Mouse (Mus musculus) lung, embryonic 15.5 days (tissue): ENCODE data around the gene Them7. TPM values are rescaled to one million over a fixed set of nuclear protein-coding genes. Genes with fewer than 3 reads are reported as not detected.

ENCODE experiments used
- ATAC-seq: fragments of 200-750 bp; cut with Nextera tagmentation; 2 replicates; pipeline ENCODE4 v1.8.0; 2017; ENCODE audit warnings: moderate number of reproducible peaks, borderline replicate concordance; ENCODE audit not compliant: low FRiP score, low TSS enrichment; ENCODE audit errors: extremely low read depth
- H3K27ac ChIP-seq: fragments of 300-500 bp; sonication (generic); 2 replicates; pipeline ENCODE4 v1.5.1; 2015; ENCODE audit warnings: moderate library complexity, mild to moderate bottlenecking, inconsistent platforms
- H3K27me3 ChIP-seq: fragments of 300-500 bp; sonication (generic); 2 replicates; pipeline ENCODE4 v1.6.1; 2015; ENCODE audit warnings: inconsistent platforms
- H3K36me3 ChIP-seq: fragments of 300-500 bp; sonication (generic); 2 replicates; pipeline ENCODE4 v1.6.1; 2015; ENCODE audit warnings: inconsistent platforms
- H3K4me1 ChIP-seq: fragments of 300-500 bp; sonication (generic); 2 replicates; pipeline ENCODE4 v1.6.1; 2015; ENCODE audit warnings: inconsistent platforms
- H3K4me2 ChIP-seq: fragments of 300-500 bp; sonication (generic); 2 replicates; pipeline ENCODE4 v1.6.1; 2015; ENCODE audit warnings: inconsistent platforms, mild to moderate bottlenecking, moderate library complexity
- H3K4me3 ChIP-seq: fragments of 300-500 bp; sonication (generic); 2 replicates; pipeline ENCODE4 v1.5.1; 2015; ENCODE audit warnings: mild to moderate bottlenecking, inconsistent platforms
- H3K9ac ChIP-seq: fragments of 300-500 bp; sonication (generic); 2 replicates; pipeline ENCODE4 v1.6.1; 2015; ENCODE audit warnings: inconsistent platforms
- H3K9me3 ChIP-seq: fragments of 300-500 bp; sonication (generic); 2 replicates; pipeline ENCODE4 v1.6.1; 2016; ENCODE audit warnings: inconsistent platforms
- WGBS: fragments of 180-500 bp; shearing (Covaris S2); methylation state at CpG from one replicate; pipeline ENCODE4 v1.1.7; 2015; 5-methylcytosine and 5-hydroxymethylcytosine counted together
- polyA plus RNA-seq: library from polyadenylated mRNA; unstranded; fragments of >200 nt; fragmentation: Nextera tagmentation; extraction: Ambion mirVana; gene quantifications from 2 replicates; pipeline ENCODE4 v1.2.1, GENCODE M21; 2015

Gene Them7
- 0.16 and 0.40 TPM in 2 replicates for polyA plus RNA-seq

- Histone ChIP-seq H3K36me3 (no peaks in the 10 kb centered on the region), H3K9me3 (no peaks in the 10 kb centered on the region), H3K27ac (no peak within 1 kb of the TSS), H3K4me2 (peak within 1 kb of the TSS; percentile 66), H3K9ac (no peak within 1 kb of the TSS), H3K4me1 (peaks cover 9% of the 10 kb centered on the region; the same call in 1 of the 2 replicates), H3K27me3 (0 out of 2 replicates have a peak, but pooled peaks cover 4% of the 10 kb centered on the region), H3K4me3 (peak within 1 kb of the TSS; percentile 31)
- ATAC-seq: peak; percentile 59; the same call in 1 of the 2 replicates
- 5% methylated on average over 38 of the region's 38 CpGs for WGBS
Measured at GRCm38 (mm10) chr2:105224134-105224986, at the start of gene Them7. Gene Them7 (plus strand): TSS chr2:105224320.

DNA sequence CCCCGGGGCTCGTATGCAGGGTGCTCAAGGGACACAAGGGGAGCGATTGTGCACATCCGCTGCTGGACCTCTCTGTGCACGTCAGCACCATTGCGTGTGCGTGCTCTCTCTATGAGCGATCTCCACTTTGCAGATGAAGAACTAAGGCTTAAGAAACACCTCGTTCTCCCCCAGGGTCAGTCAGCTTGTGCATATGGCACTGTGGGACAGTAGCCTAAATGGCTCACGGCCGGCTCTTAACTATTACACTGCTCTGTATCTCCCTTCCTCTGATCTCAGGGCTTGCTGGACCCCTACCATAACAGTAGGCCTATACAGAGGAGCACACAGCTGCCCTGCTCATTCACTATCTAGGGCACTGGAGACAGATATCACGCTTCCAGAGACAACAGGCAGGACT is 45.2 kb upstream of the Them7 start:
- Histone ChIP-seq H3K27me3 (no peaks in the 10 kb centered on the region), H3K4me3 (no peak overlapping the region), H3K27ac (no peak overlapping the region), H3K4me1 (no peaks in the 10 kb centered on the region), H3K9ac (no peak overlapping the region), H3K36me3 (no peaks in the 10 kb centered on the region), H3K4me2 (no peak overlapping the region), H3K9me3 (no peaks in the 10 kb centered on the region)
- ATAC-seq: no peak
- WGBS: 71% methylated on average over 12 of the region's 12 CpGs

GRCm38 (mm10) chr2:105182501-105182900 is 41.6 kb upstream of the Them7 start:
- Histone ChIP-seq H3K9me3 (no peaks in the 10 kb centered on the region), H3K36me3 (no peaks in the 10 kb centered on the region), H3K9ac (no peak overlapping the region), H3K27ac (no peak overlapping the region), H3K4me2 (no peak overlapping the region), H3K4me1 (no peaks in the 10 kb centered on the region), H3K27me3 (no peaks in the 10 kb centered on the region), H3K4me3 (no peak overlapping the region)
- no peak for ATAC-seq
- 21% methylated on average over 6 of the region's 6 CpGs for WGBS

DNA sequence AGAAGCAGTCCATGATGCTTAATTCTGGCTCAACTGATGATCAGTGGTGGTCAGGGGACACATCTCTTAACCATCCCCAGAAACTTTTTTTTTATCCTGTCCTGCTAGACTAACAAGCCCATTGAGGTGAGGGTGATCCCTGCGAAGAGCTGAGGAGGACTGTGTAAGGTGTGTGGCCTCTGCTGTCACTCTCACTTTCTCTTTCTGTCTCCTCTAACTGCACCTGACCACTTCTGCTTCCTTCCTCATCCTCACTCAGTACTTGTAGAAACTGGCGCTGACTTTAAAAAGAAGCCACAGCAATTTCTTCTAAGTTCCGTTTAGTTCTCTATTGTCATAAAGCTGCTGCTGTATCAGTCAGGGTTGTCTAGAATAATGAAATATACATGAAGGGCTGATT is 39.0 kb upstream of the Them7 start:
- Histone ChIP-seq H3K9ac (no peak overlapping the region), H3K27me3 (no peaks in the 10 kb centered on the region), H3K36me3 (no peaks in the 10 kb centered on the region), H3K4me3 (no peak overlapping the region), H3K4me1 (no peaks in the 10 kb centered on the region), H3K4me2 (no peak overlapping the region), H3K27ac (no peak overlapping the region), H3K9me3 (no peaks in the 10 kb centered on the region)
- WGBS: 79% methylated on average over 3 of the region's 3 CpGs
- no peak for ATAC-seq

- ATAC-seq: no peak
- Histone ChIP-seq H3K27me3 (no peaks in the 10 kb centered on the region), H3K36me3 (no peaks in the 10 kb centered on the region), H3K4me1 (no peaks in the 10 kb centered on the region), H3K9me3 (no peaks in the 10 kb centered on the region), H3K9ac (no peak overlapping the region), H3K4me3 (no peak overlapping the region), H3K27ac (no peak overlapping the region), H3K4me2 (no peak overlapping the region)
- 79% methylated on average over 13 of the region's 13 CpGs for WGBS
Measured at GRCm38 (mm10) chr2:105185768-105186529, 38.2 kb upstream of the Them7 start.

GRCm38 (mm10) chr2:105186591-105186990 is 37.5 kb upstream of the Them7 start:
- ATAC-seq: no peak
- no peak overlapping the region for H3K9ac ChIP-seq
- H3K4me2 ChIP-seq: no peak overlapping the region
- H3K4me1 ChIP-seq: no peaks in the 10 kb centered on the region
- WGBS: 55% methylated on average over 5 of the region's 5 CpGs
- H3K4me3 ChIP-seq: no peak overlapping the region
- H3K27me3 ChIP-seq: no peaks in the 10 kb centered on the region
- H3K36me3 ChIP-seq: no peaks in the 10 kb centered on the region
- H3K9me3 ChIP-seq: no peaks in the 10 kb centered on the region
- H3K27ac ChIP-seq: no peak overlapping the region

DNA sequence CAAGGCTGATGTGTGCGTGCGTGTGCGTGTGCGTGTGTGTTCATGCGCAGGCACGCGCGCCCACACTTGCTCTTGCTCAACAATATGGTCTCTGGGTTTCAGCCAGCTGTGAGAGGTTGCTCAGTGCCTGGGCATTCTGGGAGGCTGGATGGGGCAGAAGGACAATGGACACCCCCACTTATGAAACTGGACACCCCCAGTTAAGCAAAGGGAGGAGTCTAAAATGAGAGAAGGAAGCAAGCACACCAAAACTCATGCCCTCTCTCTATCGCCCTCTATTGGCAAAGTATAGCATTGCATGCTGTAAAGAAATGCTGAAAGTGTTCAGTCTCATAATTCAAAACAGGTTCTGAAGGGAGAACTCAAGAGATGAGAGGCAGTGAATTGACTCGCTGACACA is 35.9 kb upstream of the Them7 start:
- no peak for ATAC-seq
- WGBS: 74% methylated on average over 10 of the region's 10 CpGs
- Histone ChIP-seq H3K27me3 (no peaks in the 10 kb centered on the region), H3K27ac (no peak overlapping the region), H3K4me2 (no peak overlapping the region), H3K4me1 (no peaks in the 10 kb centered on the region), H3K9me3 (no peaks in the 10 kb centered on the region), H3K9ac (no peak overlapping the region), H3K36me3 (no peaks in the 10 kb centered on the region), H3K4me3 (no peak overlapping the region)

DNA sequence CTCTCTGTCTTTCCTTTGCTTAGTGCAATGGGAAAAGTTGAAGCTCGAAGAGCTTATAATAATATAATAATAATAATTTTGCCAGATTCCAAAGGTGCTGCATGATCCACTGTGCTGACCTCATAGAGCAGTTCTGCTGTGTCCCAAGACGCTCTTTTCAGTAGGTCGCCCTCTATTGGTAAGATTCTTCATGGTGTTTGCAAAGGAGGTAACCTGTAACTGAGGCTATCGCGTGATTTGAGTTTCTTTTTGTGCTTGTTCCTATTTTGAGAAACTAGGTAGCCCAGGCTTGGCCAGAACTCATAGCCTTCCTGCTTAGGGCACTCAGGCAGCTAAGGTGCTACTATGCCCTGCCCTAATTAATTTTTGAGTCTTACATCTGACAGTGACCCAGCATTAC is 34.8 kb upstream of the Them7 start:
- 28% methylated on average over 5 of the region's 5 CpGs for WGBS

GRCm38 (mm10) chr2:105200152-105200551 is 24.0 kb upstream of the Them7 start:
- ATAC-seq: no peak
- WGBS: 40% methylated on average over 8 of the region's 8 CpGs
- no peak overlapping the region for H3K4me2 ChIP-seq
- H3K4me1 ChIP-seq: no peaks in the 10 kb centered on the region
- H3K36me3 ChIP-seq: no peaks in the 10 kb centered on the region
- no peak overlapping the region for H3K27ac ChIP-seq
- no peak overlapping the region for H3K4me3 ChIP-seq
- H3K9ac ChIP-seq: no peak overlapping the region
- H3K27me3 ChIP-seq: no peaks in the 10 kb centered on the region; the same call in 1 of the 2 replicates
- H3K9me3 ChIP-seq: no peaks in the 10 kb centered on the region

More for the DNA sequence above, 34.8 kb upstream of the Them7 start:
- Histone ChIP-seq H3K9ac (no peak overlapping the region), H3K9me3 (no peaks in the 10 kb centered on the region), H3K36me3 (no peaks in the 10 kb centered on the region), H3K4me1 (no peaks in the 10 kb centered on the region), H3K4me3 (no peak overlapping the region), H3K27me3 (no peaks in the 10 kb centered on the region), H3K27ac (no peak overlapping the region), H3K4me2 (no peak overlapping the region)
- no peak for ATAC-seq

- no peaks in the 10 kb centered on the region for H3K9me3 ChIP-seq
- H3K4me1 ChIP-seq: no peaks in the 10 kb centered on the region
- H3K9ac ChIP-seq: no peak overlapping the region
- no peak overlapping the region for H3K4me3 ChIP-seq
- peak; percentile 67 for ATAC-seq
- no peaks in the 10 kb centered on the region; the same call in 1 of the 2 replicates for H3K27me3 ChIP-seq
- 36% methylated on average over 9 of the region's 9 CpGs for WGBS
- H3K36me3 ChIP-seq: no peaks in the 10 kb centered on the region
- no peak overlapping the region for H3K4me2 ChIP-seq
- no peak overlapping the region for H3K27ac ChIP-seq
Measured at GRCm38 (mm10) chr2:105206563-105207174, 17.5 kb upstream of the Them7 start.

DNA sequence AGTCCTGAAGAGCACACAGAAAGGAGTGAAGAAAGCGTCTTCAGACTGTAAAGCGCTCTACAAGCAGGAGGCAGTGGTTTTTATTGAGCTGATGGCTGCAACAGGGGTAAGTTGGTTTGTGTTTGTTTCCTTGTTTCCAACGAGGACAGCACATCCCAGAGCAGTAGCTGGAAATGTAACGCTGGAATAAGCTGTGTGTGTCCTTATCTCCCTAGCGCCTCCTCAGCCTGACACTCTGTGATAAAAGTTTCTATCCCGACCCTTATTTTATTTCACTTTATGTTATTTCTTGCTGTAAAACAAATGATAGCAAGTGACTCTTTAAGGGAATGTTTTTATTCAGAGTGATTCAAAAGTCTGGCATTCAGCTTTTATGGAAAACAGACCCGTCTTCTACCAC is 11.3 kb upstream of the Them7 start:
- WGBS: 51% methylated on average over 7 of the region's 7 CpGs
- Histone ChIP-seq H3K36me3 (no peaks in the 10 kb centered on the region), H3K4me1 (no peaks in the 10 kb centered on the region), H3K9ac (no peak overlapping the region), H3K27me3 (no peaks in the 10 kb centered on the region), H3K4me3 (no peak overlapping the region), H3K27ac (no peak overlapping the region), H3K9me3 (no peaks in the 10 kb centered on the region), H3K4me2 (no peak overlapping the region)
- no peak for ATAC-seq

GRCm38 (mm10) chr2:105215914-105216313 is 8.2 kb upstream of the Them7 start:
- ATAC-seq: no peak
- Histone ChIP-seq H3K9ac (no peak overlapping the region), H3K27me3 (no peaks in the 10 kb centered on the region), H3K36me3 (no peaks in the 10 kb centered on the region), H3K9me3 (no peaks in the 10 kb centered on the region), H3K27ac (no peak overlapping the region), H3K4me2 (no peak overlapping the region), H3K4me1 (no peaks in the 10 kb centered on the region), H3K4me3 (no peak overlapping the region)
- WGBS: 31% methylated on average over 8 of the region's 8 CpGs
